Mouse (Mus musculus) thymus, adult 2 months (tissue): ENCODE measurements around the gene Ireb2.

Source experiments
- CTCF ChIP-seq: fragments of 200-500 bp; IDR thresholded peaks from 2 replicates; pipeline ENCODE4 v1.5.1; 2012; ENCODE audit warnings: mild to moderate bottlenecking, control low read depth, low read length, moderate library complexity, borderline replicate concordance; ENCODE audit not compliant: control insufficient read depth, poor library complexity, insufficient read depth; ENCODE audit errors: extremely low read depth
- POLR2A ChIP-seq: fragments of 200-500 bp; IDR thresholded peaks from 2 replicates; pipeline ENCODE4 v1.6.1; 2012; ENCODE audit warnings: mild to moderate bottlenecking, low read length, control low read depth, moderate library complexity; ENCODE audit not compliant: control insufficient read depth, poor library complexity, insufficient read depth; ENCODE audit errors: extremely low read depth

GRCm38 (mm10) chr9:54830624-54831023, 33.0 kb upstream of the Ireb2 start:
- TF ChIP-seq CTCF (no peak), POLR2A (no peak)
